Mouse (Mus musculus) heart, postnatal 0 days (tissue): ENCODE measurements around the gene Limch1. TPM values are rescaled to one million over a fixed set of nuclear protein-coding genes. Genes with fewer than 3 reads are reported as not detected.
A peak's percentile ranks its signal among the peaks of the same experiment; 100 is the strongest.

Source experiments
- ATAC-seq: fragments of 200-750 bp; cut with Nextera tagmentation; 2 replicates; pipeline ENCODE4 v1.8.0; 2017; ENCODE audit warnings: low read depth, moderate number of reproducible peaks, moderate library complexity; ENCODE audit not compliant: insufficient read depth
- DNase-seq: peaks from one replicate; pipeline ENCODE4 v3.0.0-alpha.2; 2016; ENCODE audit warnings: low spot score
- H3K27ac ChIP-seq: fragments of 300-500 bp; sonication (generic); 2 replicates; pipeline ENCODE4 v1.5.1; 2014; ENCODE audit warnings: low read depth, mild to moderate bottlenecking
- H3K27me3 ChIP-seq: fragments of 300-500 bp; sonication (generic); 2 replicates; pipeline ENCODE4 v1.6.1; 2014; ENCODE audit warnings: low read length, mixed read lengths; ENCODE audit not compliant: control insufficient read depth, insufficient read depth
- H3K36me3 ChIP-seq: fragments of 300-500 bp; sonication (generic); replicated peaks from 2 replicates; pipeline ENCODE4 v1.6.1; 2014; ENCODE audit warnings: low read length, mixed read lengths; ENCODE audit not compliant: control insufficient read depth, insufficient read depth
- H3K4me1 ChIP-seq: fragments of 300-500 bp; sonication (generic); 2 replicates; pipeline ENCODE4 v1.6.1; 2014; ENCODE audit warnings: antibody characterized with exemption; ENCODE audit not compliant: control insufficient read depth, insufficient read depth
- H3K4me2 ChIP-seq: fragments of 300-500 bp; sonication (generic); 2 replicates; pipeline ENCODE4 v1.6.1; 2014; ENCODE audit warnings: low read depth, mild to moderate bottlenecking, low read length, moderate library complexity
- H3K4me3 ChIP-seq: fragments of 300-500 bp; sonication (generic); 2 replicates; pipeline ENCODE4 v1.5.1; 2014; ENCODE audit warnings: low read depth, low read length
- H3K9ac ChIP-seq: fragments of 300-500 bp; sonication (generic); replicated peaks from 2 replicates; pipeline ENCODE4 v1.6.1; 2014; ENCODE audit warnings: low read depth, low read length, mixed read lengths
- H3K9me3 ChIP-seq: fragments of 300-500 bp; sonication (generic); replicated peaks from 2 replicates; pipeline ENCODE4 v1.6.1; 2016; ENCODE audit warnings: low read length; ENCODE audit not compliant: control insufficient read depth
- CTCF ChIP-seq: IDR thresholded peaks from 2 replicates; pipeline ENCODE4 v1.5.1; 2016; ENCODE audit warnings: antibody characterized with exemption, control low read depth, low read depth
- EP300 ChIP-seq: IDR thresholded peaks from 2 replicates; pipeline ENCODE4 v1.6.1; 2016; ENCODE audit warnings: antibody characterized with exemption, low read depth
- WGBS: fragments of 180-500 bp; shearing (Covaris S2); extraction: QIAGEN DNeasy Blood & Tissue Kit; methylation state at CpG from one replicate; pipeline ENCODE4 v1.1.7; 2014; 5-methylcytosine and 5-hydroxymethylcytosine counted together
- polyA plus RNA-seq: library from polyadenylated mRNA; unstranded; fragments of >200 nt; fragmentation: Nextera tagmentation; extraction: Ambion mirVana; gene quantifications from 2 replicates; pipeline ENCODE4 v1.2.1, GENCODE M21; 2015
- total RNA-seq: library from RNA; depleted of rRNA; stranded (reverse); fragments of >200 nt; gene quantifications from 2 replicates; pipeline ENCODE4 v1.2.3, GENCODE M21; 2014; ENCODE audit warnings: low replicate concordance

The Limch1 gene
- total and polyA plus RNA-seq, 2 experiments from 2014 or later: 21.1 to 30.0 TPM

DNA sequence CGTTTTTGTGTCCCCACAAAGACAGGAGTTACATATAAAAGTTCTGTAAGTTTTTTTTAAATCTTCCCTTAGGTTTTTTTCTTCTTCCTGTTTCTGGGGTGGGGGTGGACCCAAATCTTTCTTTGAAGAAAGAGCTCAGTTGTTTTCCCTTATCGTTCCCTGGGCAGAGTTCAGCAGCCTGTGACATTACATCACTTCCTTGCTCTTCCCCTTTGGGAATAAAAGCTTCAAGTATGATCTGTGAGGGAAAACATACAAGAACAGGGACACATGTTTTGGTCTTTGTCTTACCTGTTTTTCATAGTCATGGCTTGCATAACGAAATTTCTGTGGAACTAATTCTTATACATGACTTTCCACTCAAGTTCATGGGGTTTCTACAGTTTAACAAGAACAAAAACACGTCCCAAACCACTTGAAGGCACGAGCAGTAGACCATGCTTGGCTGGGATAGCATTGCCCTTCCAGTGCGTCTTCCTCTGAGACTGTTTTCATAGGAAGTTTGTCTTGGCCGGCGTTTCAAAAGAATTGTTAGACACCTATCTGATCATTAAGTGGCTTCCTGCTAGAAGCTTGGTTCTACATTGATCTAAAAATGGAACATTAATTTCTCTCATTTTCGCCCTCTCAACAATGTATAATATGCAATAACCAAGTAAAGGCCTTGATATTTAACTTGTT lies 150.0 kb downstream of the Limch1 start:
- no peak overlapping the region for H3K4me2 ChIP-seq
- H3K9ac ChIP-seq: no peak overlapping the region
- H3K4me1 ChIP-seq: 0 out of 2 replicates have a peak, but pooled peaks cover 5% of the 10 kb centered on the region
- peak; percentile 66 for DNase-seq
- H3K9me3 ChIP-seq: no peaks in the 10 kb centered on the region
- TF ChIP-seq EP300 (no peak), CTCF (no peak)
- WGBS: 53% methylated on average over 9 of the region's 9 CpGs
- H3K36me3 ChIP-seq: no peaks in the 10 kb centered on the region
- peak overlapping the region; percentile 62 for H3K27ac ChIP-seq
- peak; percentile 51; the same call in 1 of the 2 replicates for ATAC-seq
- no peaks in the 10 kb centered on the region for H3K27me3 ChIP-seq
- no peak overlapping the region for H3K4me3 ChIP-seq

DNA sequence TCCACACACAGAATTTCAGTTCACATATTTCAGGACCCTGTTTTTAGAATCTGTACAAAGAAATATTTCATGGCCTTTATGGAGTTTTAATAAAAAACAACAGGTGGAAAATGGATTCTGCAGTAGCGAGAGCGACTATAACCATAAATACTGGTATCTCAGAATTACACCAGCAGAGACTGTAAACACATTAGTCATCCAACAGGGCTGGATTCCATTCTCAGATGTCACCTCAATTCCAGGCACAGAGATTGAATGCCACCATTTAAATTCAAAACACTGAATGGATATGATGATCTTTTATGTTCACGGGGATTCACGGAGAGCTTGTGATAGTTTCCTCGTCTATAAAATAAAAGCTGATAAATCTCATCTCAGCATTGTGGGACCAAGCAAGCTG lies 152.0 kb downstream of the Limch1 start:
- no peak for ATAC-seq
- H3K4me3 ChIP-seq: no peak overlapping the region
- TF ChIP-seq EP300 (no peak), CTCF (no peak)
- H3K4me1 ChIP-seq: 0 out of 2 replicates have a peak, but pooled peaks cover 5% of the 10 kb centered on the region
- WGBS: 77% methylated on average over 5 of the region's 5 CpGs
- H3K9me3 ChIP-seq: no peaks in the 10 kb centered on the region
- no peak for DNase-seq
- no peak overlapping the region for H3K9ac ChIP-seq
- H3K36me3 ChIP-seq: no peaks in the 10 kb centered on the region
- H3K4me2 ChIP-seq: no peak overlapping the region
- H3K27ac ChIP-seq: no peak overlapping the region
- no peaks in the 10 kb centered on the region for H3K27me3 ChIP-seq

DNA sequence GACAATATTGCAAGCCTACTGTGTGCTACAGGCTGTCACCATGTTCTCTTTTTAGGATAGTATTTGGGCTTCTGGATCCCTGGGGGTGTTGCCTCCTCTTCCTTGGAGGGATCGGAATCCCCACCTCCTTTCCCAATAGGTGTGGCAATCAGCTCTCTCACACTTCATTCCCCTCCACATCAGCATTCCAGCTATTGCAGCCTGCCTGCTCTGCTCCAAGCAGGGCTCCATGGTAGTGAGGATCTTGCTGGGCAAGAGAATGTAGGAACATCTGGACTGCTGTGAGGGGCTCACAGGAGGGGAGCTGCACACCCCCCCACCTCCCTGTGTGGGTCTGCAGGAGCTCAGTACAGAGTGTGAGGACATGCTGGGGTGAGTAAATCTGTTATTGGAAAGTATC lies 152.6 kb downstream of the Limch1 start:
- Histone ChIP-seq H3K27me3 (no peaks in the 10 kb centered on the region), H3K27ac (no peak overlapping the region), H3K4me3 (no peak overlapping the region), H3K4me2 (no peak overlapping the region), H3K4me1 (0 out of 2 replicates have a peak, but pooled peaks cover 5% of the 10 kb centered on the region), H3K9me3 (no peaks in the 10 kb centered on the region), H3K36me3 (no peaks in the 10 kb centered on the region), H3K9ac (no peak overlapping the region)
- WGBS: 50% methylated on average over 1 of the region's 1 CpGs
- no peak for ATAC-seq
- DNase-seq: no peak
- TF ChIP-seq CTCF (no peak), EP300 (no peak)

DNA sequence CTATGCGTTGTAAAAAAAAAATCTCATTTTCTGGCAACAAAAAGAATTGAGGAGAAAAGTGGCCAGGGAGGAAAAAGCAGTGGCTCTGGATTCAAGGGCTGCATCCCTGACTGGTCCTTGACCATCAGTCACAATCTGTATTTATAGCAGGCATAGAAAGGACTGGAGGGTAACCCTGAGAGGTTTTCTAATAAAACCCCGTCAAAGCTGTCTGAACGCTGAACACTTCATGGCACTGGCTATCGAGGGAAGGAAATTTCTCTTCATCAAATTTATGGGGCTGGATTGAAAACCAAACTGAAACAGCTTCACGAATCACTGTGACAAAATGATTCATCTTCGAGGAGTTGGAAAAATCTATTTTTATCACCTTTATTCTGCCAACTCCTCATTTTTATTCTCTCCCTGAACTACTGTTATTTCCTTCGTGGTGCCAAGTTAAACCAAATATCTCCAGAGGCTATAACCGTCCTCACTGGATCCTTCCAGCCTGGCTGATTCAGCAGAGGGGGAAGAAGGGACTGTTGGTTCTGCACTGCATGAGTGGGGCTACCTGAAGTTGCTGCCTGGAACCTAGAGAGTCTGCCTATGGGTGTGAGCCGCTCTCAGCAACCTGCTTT lies 153.3 kb downstream of the Limch1 start:
- no peak overlapping the region for H3K9ac ChIP-seq
- no peak overlapping the region for H3K27ac ChIP-seq
- no peaks in the 10 kb centered on the region for H3K27me3 ChIP-seq
- 0 out of 2 replicates have a peak, but pooled peaks cover 5% of the 10 kb centered on the region for H3K4me1 ChIP-seq
- ATAC-seq (no peak), DNase-seq (no peak)
- TF ChIP-seq EP300 (no peak), CTCF (no peak)
- H3K36me3 ChIP-seq: no peaks in the 10 kb centered on the region
- no peaks in the 10 kb centered on the region for H3K9me3 ChIP-seq
- H3K4me3 ChIP-seq: no peak overlapping the region
- WGBS: 66% methylated on average over 9 of the region's 9 CpGs
- H3K4me2 ChIP-seq: no peak overlapping the region

DNA sequence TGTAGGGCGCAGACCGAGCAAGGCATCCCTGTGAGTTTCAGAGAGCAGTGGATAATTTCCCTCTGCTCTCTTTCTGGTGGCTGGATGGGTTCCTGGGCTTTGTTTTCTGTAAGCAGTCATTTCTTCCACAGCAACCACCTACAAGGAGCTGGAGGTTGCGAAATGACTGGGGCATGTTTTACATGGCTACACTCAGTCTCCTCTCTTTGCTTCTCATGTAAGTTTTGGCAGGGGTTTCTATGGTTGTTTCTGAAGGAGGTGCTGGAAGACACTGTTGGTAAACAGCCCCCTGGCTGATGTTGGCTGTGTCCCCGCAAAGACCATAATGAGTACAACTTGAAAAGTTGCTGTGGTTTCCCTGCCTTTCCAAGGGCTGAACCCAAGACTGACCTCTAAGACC lies 155.5 kb downstream of the Limch1 start:
- H3K4me3 ChIP-seq: no peak overlapping the region
- no peak overlapping the region for H3K9ac ChIP-seq
- H3K27ac ChIP-seq: no peak overlapping the region
- ATAC-seq: no peak
- H3K4me1 ChIP-seq: peaks cover 4% of the 10 kb centered on the region; the same call in 1 of the 2 replicates
- TF ChIP-seq EP300 (no peak), CTCF (no peak)
- DNase-seq: no peak
- H3K27me3 ChIP-seq: no peaks in the 10 kb centered on the region
- H3K36me3 ChIP-seq: no peaks in the 10 kb centered on the region
- H3K9me3 ChIP-seq: no peaks in the 10 kb centered on the region
- WGBS: 85% methylated on average over 4 of the region's 4 CpGs
- H3K4me2 ChIP-seq: no peak overlapping the region
